ENCODE assay signal across 8 mouse cellular contexts in the genomic region with DNA sequence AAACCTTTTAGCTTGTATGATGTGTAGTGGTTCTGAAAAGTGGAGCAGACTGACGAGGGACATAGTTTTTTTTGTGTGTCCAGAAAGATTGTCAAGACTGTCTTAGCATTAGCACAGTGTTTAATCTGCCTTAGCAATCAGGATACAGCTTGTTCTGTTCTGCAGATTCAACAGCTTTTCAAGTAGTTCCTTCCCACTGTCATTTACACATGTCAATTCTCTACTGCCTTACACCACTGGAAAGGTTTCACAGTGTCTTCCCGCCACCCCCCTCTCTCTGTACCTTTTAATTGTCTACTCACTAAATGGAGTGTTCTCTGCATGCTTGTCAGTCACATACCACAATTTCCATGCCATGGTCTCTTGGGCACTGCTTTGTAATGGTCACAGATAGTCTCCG. TPM values are rescaled to one million over a fixed set of nuclear protein-coding genes. Genes with fewer than 3 reads are reported as not detected.
DNase-seq lines count a peak whose midpoint lies in the region; ATAC-seq and TF ChIP-seq lines count a peak whose summit lies in the region.

No protein-coding gene starts in this region.

- TF ChIP-seq EP300 in stomach, postnatal 0 days (optimal IDR thresholded peaks at IDR 0.05), result no peak

- peak overlapping the region; percentile 88 for H3K4me2 ChIP-seq in limb, embryonic 13.5 days (replicated peaks)
- peak overlapping the region; percentile 60 for H3K4me2 ChIP-seq in stomach, postnatal 0 days (replicated peaks; ENCODE audit: low read depth)

- H3K4me1 ChIP-seq in testis, adult 2 months (ENCODE audit: control insufficient read depth, insufficient read depth, low read length), result 0 out of 2 replicates have a peak, but pooled peaks cover 2% of the 10 kb centered on the region
- H3K4me1 ChIP-seq in limb, embryonic 13.5 days, result peaks cover 17% of the 10 kb centered on the region
- H3K4me1 ChIP-seq in stomach, postnatal 0 days (replicated peaks; ENCODE audit: control insufficient read depth, insufficient read depth), result peaks cover 3% of the 10 kb centered on the region; the same call in 1 of the 2 replicates

- DNase-seq in CD4-positive, CD25-positive, alpha-beta regulatory T cell, adult 2 months (ENCODE audit: low read depth, low spot score), result peak; percentile 16
- DNase-seq in testis, postnatal 14 days (ENCODE audit: low spot score), result no peak
- DNase-seq in stomach, postnatal 0 days (ENCODE audit: low spot score), result no peak
- no peak for DNase-seq in urinary bladder, adult 2 months (ENCODE audit: low spot score)
- no peak for DNase-seq in right cerebral cortex, adult 18-20 months

- peaks cover 2% of the 10 kb centered on the region; the same call in 1 of the 2 replicates for H3K36me3 ChIP-seq in testis, adult 2 months (ENCODE audit: control insufficient read depth, insufficient read depth, low read length)
- H3K36me3 ChIP-seq in limb, embryonic 13.5 days, result peaks cover 9% of the 10 kb centered on the region
- H3K36me3 ChIP-seq in stomach, postnatal 0 days (ENCODE audit: control insufficient read depth, insufficient read depth, low read length), result no peaks in the 10 kb centered on the region; the same call in 1 of the 2 replicates

- no peak for ATAC-seq in CD4-positive, CD25-positive, alpha-beta regulatory T cell, adult 4 months
- ATAC-seq in limb, embryonic 13.5 days (ENCODE audit: low FRiP score, low read depth), result no peak
- ATAC-seq in stomach, postnatal 0 days (ENCODE audit: low FRiP score, low TSS enrichment), result no peak

- H3K27ac ChIP-seq in testis, adult 2 months (ENCODE audit: control insufficient read depth, insufficient read depth, low read depth, low read length), result peak overlapping the region; percentile 97; the same call in 1 of the 2 replicates
- H3K27ac ChIP-seq in limb, embryonic 13.5 days, result 0 out of 2 replicates have a peak overlapping the region, but pooled peaks have one; percentile 92
- H3K27ac ChIP-seq in stomach, postnatal 0 days (replicated peaks), result no peak overlapping the region

- peak overlapping the region; percentile 97 for H3K4me3 ChIP-seq in testis, adult 2 months (ENCODE audit: control insufficient read depth, low read depth, low read length)
- H3K4me3 ChIP-seq in limb, embryonic 13.5 days, result peak overlapping the region; percentile 92
- H3K4me3 ChIP-seq in stomach, postnatal 0 days (ENCODE audit: low read depth, low read length), result peak overlapping the region; percentile 86

- H3K9me3 ChIP-seq in limb, embryonic 13.5 days, result no peaks in the 10 kb centered on the region
- H3K9me3 ChIP-seq in stomach, postnatal 0 days (ENCODE audit: control insufficient read depth, low read length), result no peaks in the 10 kb centered on the region

- TF ChIP-seq CTCF in testis, adult 2 months (IDR thresholded peaks at IDR 0.05; ENCODE audit: control insufficient read depth, insufficient read depth, insufficient replicate concordance, low read depth, low read length), result no peak
- TF ChIP-seq CTCF in stomach, postnatal 0 days (IDR thresholded peaks at IDR 0.05; ENCODE audit: low read depth), result no peak

- TF ChIP-seq POLR2A in testis, adult 2 months (IDR thresholded peaks at IDR 0.05; ENCODE audit: control insufficient read depth, low read depth, low read length), result no peak

- H3K9ac ChIP-seq in limb, embryonic 13.5 days, result peak overlapping the region; percentile 86
- peak overlapping the region; percentile 78; the same call in 1 of the 2 replicates for H3K9ac ChIP-seq in stomach, postnatal 0 days (ENCODE audit: low read length)

- WGBS in limb, embryonic 13.5 days, result 13% methylated on average over 3 of the region's 3 CpGs
- WGBS in stomach, postnatal 0 days, result 11% methylated on average over 3 of the region's 3 CpGs

- no peaks in the 10 kb centered on the region for H3K27me3 ChIP-seq in testis, adult 2 months (ENCODE audit: control insufficient read depth, insufficient read depth, low read length)
- H3K27me3 ChIP-seq in limb, embryonic 13.5 days, result no peaks in the 10 kb centered on the region
- no peaks in the 10 kb centered on the region for H3K27me3 ChIP-seq in stomach, postnatal 0 days (ENCODE audit: control insufficient read depth, insufficient read depth, low read length)

RNA-seq across cellular contexts. Expression of gene Nudt6, which starts 1.2 kb away (rescaled TPM):
- polyA plus RNA-seq in CD4-positive, CD25-positive, alpha-beta regulatory T cell, adult 4 months (2017; shearing (Covaris generic)), result 10 to 100 TPM; 11.1 to 13.4 TPM
- 4.1 and 5.1 TPM in 2 replicates for polyA plus RNA-seq in testis, adult 2 months (2012; rRNA removed)
- polyA plus RNA-seq in limb, embryonic 13.5 days (2015; fragmentation: Nextera tagmentation; extraction: Ambion mirVana), result 4.5 and 5.2 TPM in 2 replicates
- 9.2 and 10.8 TPM in 2 replicates for polyA plus RNA-seq in stomach, postnatal 0 days (2015; fragmentation: Nextera tagmentation; extraction: Ambion mirVana)
- 12.8 and 13.4 TPM in 2 replicates for polyA plus RNA-seq in urinary bladder, adult 2 months (2012; rRNA removed)

RNA-seq across cellular contexts. Expression of gene Spata5, which starts 1.5 kb away (rescaled TPM):
- 10 to 100 TPM; 21.9 to 41.4 TPM for polyA plus RNA-seq in CD4-positive, CD25-positive, alpha-beta regulatory T cell, adult 4 months (2017; shearing (Covaris generic))
- polyA plus RNA-seq in testis, adult 2 months (2012; rRNA removed), result 14.2 and 16.3 TPM in 2 replicates
- polyA plus RNA-seq in limb, embryonic 13.5 days (2015; fragmentation: Nextera tagmentation; extraction: Ambion mirVana), result 40.3 and 44.6 TPM in 2 replicates
- polyA plus RNA-seq in stomach, postnatal 0 days (2015; fragmentation: Nextera tagmentation; extraction: Ambion mirVana), result 14.3 and 14.8 TPM in 2 replicates
- polyA plus RNA-seq in urinary bladder, adult 2 months (2012; rRNA removed), result 6.2 and 8.1 TPM in 2 replicates
